Mouse (Mus musculus) C2C12 (cell line): Measurements from ENCODE around the gene 2010300C02Rik. TPM values are rescaled to one million over a fixed set of nuclear protein-coding genes. Genes with fewer than 3 reads are reported as not detected.

Source experiments
- H3K27me3 ChIP-seq: one replicate; pipeline ENCODE4 v1.6.1; 2011; ENCODE audit not compliant: control insufficient read depth, insufficient read depth, insufficient read length
- H3K36me3 ChIP-seq: one replicate; pipeline ENCODE4 v1.6.1; 2011; ENCODE audit not compliant: control insufficient read depth, insufficient read depth
- H3K4me3 ChIP-seq: one replicate; pipeline ENCODE4 v1.5.1; 2011; ENCODE audit warnings: mild to moderate bottlenecking, control low read depth; ENCODE audit not compliant: poor library complexity, insufficient read depth, severe bottlenecking
- H3K79me2 ChIP-seq: one replicate; pipeline ENCODE4 v1.6.1; 2011; ENCODE audit not compliant: control insufficient read depth, insufficient read depth
- H3K79me3 ChIP-seq: one replicate; pipeline ENCODE4 v1.6.1; 2011; ENCODE audit warnings: low read depth, control low read depth
- H3ac ChIP-seq: one replicate; pipeline ENCODE3; 2011; ENCODE audit warnings: low read depth; ENCODE audit not compliant: control insufficient read depth, insufficient read length
- CEBPB ChIP-seq: IDR thresholded peaks from one replicate; pipeline ENCODE4 v1.6.1; 2011; ENCODE audit warnings: low read depth, mild to moderate bottlenecking, control low read depth, moderate library complexity
- CTCF ChIP-seq: IDR thresholded peaks from one replicate; pipeline ENCODE4 v1.5.1; 2011; ENCODE audit not compliant: control insufficient read depth, insufficient read depth, insufficient read length
- FOSL1 ChIP-seq: IDR thresholded peaks from one replicate; pipeline ENCODE4 v1.8.0; 2011; ENCODE audit warnings: mild to moderate bottlenecking, low read length; ENCODE audit not compliant: poor library complexity, insufficient read depth, severe bottlenecking
- MAX ChIP-seq: IDR thresholded peaks from one replicate; pipeline ENCODE4 v1.6.1; 2011; ENCODE audit warnings: mild to moderate bottlenecking, control low read depth
- MYOD1 ChIP-seq: IDR thresholded peaks from one replicate; pipeline ENCODE4 v1.6.1; 2011; ENCODE audit warnings: low read depth; ENCODE audit not compliant: control insufficient read depth, insufficient read length
- MYOG ChIP-seq: IDR thresholded peaks from one replicate; pipeline ENCODE4 v1.6.1; 2011; ENCODE audit not compliant: control insufficient read depth, insufficient read length; ENCODE audit errors: extremely low read depth
- USF1 ChIP-seq: IDR thresholded peaks from one replicate; pipeline ENCODE4 v1.6.1; 2011; ENCODE audit warnings: low read depth, mild to moderate bottlenecking, control low read depth, moderate library complexity
- long read RNA-seq, 2 experiments: library from polyadenylated mRNA; unstranded; transcript quantifications; one replicate each; pipeline ENCODE4 v2.0.0; 2019 to 2020
- polyA plus RNA-seq: library from polyadenylated mRNA; unstranded; fragments of >200 nt; fragmentation: generic; extraction: Trizol; gene quantifications from one replicate; pipeline ENCODE4 v1.2.1, GENCODE M21; 2012; ENCODE audit warnings: missing spikeins

Gene 2010300C02Rik
- polyA plus RNA-seq, result not detected
- long read RNA-seq, experiment 1, result 0 reads
- long read RNA-seq, experiment 2, result 0 reads

- no peaks in the 10 kb centered on the region for H3K36me3 ChIP-seq
- no peak for TF ChIP-seq MYOG
- no peak for TF ChIP-seq FOSL1
- TF ChIP-seq CEBPB, result no peak
- TF ChIP-seq MAX, result no peak
- TF ChIP-seq USF1, result no peak
- no peak for TF ChIP-seq MYOD1
- TF ChIP-seq CTCF, result no peak
- no peak within 1 kb of the TSS for H3ac ChIP-seq
- no peak within 1 kb of the TSS for H3K4me3 ChIP-seq
- H3K79me2 ChIP-seq, result no peaks in the 10 kb centered on the region
- no peaks in the 10 kb centered on the region for H3K79me3 ChIP-seq
- H3K27me3 ChIP-seq, result peaks cover 24% of the 10 kb centered on the region
Observed at GRCm38 (mm10) chr1:37719761-37720640, at the start of gene 2010300C02Rik. TSS of gene 2010300C02Rik (minus strand) at chr1:37720085.

GRCm38 (mm10) chr1:37759407-37759806 lies 39.5 kb upstream of the 2010300C02Rik start:
- H3K36me3 ChIP-seq, result no peaks in the 10 kb centered on the region
- no peaks in the 10 kb centered on the region for H3K79me3 ChIP-seq
- H3K4me3 ChIP-seq, result no peak overlapping the region
- no peaks in the 10 kb centered on the region for H3K27me3 ChIP-seq
- H3ac ChIP-seq, result no peak overlapping the region
- no peaks in the 10 kb centered on the region for H3K79me2 ChIP-seq
- TF ChIP-seq CTCF (no peak), FOSL1 (no peak), MYOD1 (no peak), MYOG (no peak), USF1 (no peak), CEBPB (no peak), MAX (no peak)

DNA sequence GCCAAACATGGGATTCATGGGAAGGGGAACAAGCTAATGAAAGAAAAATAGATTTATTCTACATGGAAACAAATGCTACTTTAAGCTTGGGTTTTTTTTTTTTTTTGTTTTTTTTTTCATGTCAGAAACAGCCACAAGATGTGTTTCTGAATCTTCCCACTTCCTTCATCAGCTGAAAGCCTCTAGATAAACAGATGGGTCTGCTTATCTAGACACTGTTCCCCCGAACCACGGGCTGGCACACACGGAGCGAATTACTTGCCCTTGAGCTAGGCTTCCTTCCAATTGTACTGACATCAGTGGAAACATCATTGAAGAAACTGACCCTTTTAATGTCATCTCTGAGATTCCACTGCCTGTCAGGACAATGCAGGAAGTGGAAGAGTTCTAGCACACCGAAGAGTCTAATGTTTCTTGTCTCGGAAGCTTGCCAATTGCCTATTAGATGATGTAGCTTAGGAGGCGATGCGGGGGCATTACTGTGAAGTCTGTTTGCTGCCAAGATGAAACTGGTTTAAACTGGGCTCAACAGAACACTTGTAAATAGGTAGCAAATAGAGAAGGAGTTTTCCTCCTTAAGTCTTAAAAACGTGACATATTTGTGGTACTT lies 24.9 kb upstream of the 2010300C02Rik start:
- H3K79me3 ChIP-seq, result no peaks in the 10 kb centered on the region
- H3K36me3 ChIP-seq, result no peaks in the 10 kb centered on the region
- no peak overlapping the region for H3K4me3 ChIP-seq
- no peaks in the 10 kb centered on the region for H3K79me2 ChIP-seq
- TF ChIP-seq USF1 (no peak), MYOD1 (no peak), CTCF (no peak), FOSL1 (no peak), MYOG (no peak), MAX (no peak), CEBPB (no peak)
- no peak overlapping the region for H3ac ChIP-seq
- no peaks in the 10 kb centered on the region for H3K27me3 ChIP-seq

GRCm38 (mm10) chr1:37742602-37743270 lies 22.9 kb upstream of the 2010300C02Rik start:
- Histone ChIP-seq H3K27me3 (no peaks in the 10 kb centered on the region), H3ac (no peak overlapping the region), H3K79me3 (no peaks in the 10 kb centered on the region), H3K36me3 (no peaks in the 10 kb centered on the region), H3K79me2 (no peaks in the 10 kb centered on the region), H3K4me3 (no peak overlapping the region)
- TF ChIP-seq MAX (no peak), FOSL1 (no peak), MYOG (no peak), CTCF (no peak), CEBPB (no peak), USF1 (no peak), MYOD1 (no peak)

DNA sequence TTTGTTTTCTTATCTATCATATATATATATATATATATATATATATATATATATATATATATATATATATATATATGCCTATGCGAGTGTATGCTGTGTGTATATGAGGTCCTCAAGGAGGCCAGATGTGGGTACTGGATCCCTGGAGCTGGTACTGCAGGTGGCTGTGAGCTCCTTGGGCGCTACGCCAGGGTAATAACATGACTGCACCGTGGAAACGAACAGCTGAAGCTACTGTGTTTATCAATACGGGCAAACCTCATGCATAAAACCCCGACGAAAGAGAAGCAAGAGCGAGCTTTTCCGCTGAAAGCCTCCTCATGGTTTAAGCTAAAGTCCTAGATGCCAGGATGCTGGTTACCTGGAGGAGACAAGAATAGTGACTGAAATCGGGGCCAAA lies 22.2 kb upstream of the 2010300C02Rik start:
- Histone ChIP-seq H3ac (no peak overlapping the region), H3K79me3 (no peaks in the 10 kb centered on the region), H3K36me3 (no peaks in the 10 kb centered on the region), H3K79me2 (no peaks in the 10 kb centered on the region), H3K4me3 (no peak overlapping the region), H3K27me3 (no peaks in the 10 kb centered on the region)
- TF ChIP-seq CTCF, result no peak
- TF ChIP-seq CEBPB, result no peak
- no peak for TF ChIP-seq FOSL1
- no peak for TF ChIP-seq MYOG
- no peak for TF ChIP-seq MAX
- TF ChIP-seq MYOD1, result no peak
- TF ChIP-seq USF1, result no peak
